10 mouse cellular contexts compared by ENCODE assay signal in the genomic region with DNA sequence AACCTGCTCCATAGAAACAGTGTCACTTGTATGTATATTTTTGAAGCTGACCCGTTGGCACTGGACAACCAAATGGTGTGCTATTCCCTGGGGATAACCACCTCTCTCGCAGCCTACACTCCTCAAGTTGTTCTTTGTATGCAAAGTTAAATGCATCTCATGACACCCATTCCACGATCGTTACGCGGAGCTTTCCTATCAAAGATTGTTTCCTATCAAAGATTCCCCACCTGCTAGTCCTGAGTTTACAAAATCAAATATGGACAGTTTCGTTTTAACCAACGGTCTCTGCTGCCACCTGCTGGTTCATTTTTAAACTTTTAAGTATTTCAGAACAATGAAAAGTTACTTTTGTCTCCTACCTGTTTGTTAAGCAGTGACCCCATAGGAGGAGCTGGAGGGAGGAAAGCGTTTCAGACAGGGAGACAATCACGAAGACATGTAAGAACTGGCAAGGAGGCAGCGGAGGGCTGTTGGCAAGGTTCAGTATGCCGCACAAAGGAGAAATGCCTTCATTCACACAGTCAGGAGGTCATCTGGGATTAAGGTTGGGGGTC. TPM values are rescaled to one million over a fixed set of nuclear protein-coding genes. Genes with fewer than 3 reads are reported as not detected.
DNase-seq lines count a peak whose midpoint lies in the region; ATAC-seq lines count a peak whose summit lies in the region.
"Had no signal": no experiment of that assay in that cellular context is flagged by ENCODE, and none has a peak within 500 bp of the region (broad histone marks: within the 10 kb centered on the region; RNA-seq: fewer than 3 reads in every experiment).

No protein-coding gene starts in this region.

- ATAC-seq in forebrain, embryonic 16.5 days = 0 out of 2 replicates have a peak, but pooled peaks have one; percentile 33
- no peak for ATAC-seq in midbrain, embryonic 14.5 days (ENCODE audit: low FRiP score, low TSS enrichment)
- ATAC-seq in erythroblast, adult 5-6 weeks (replicated peaks; ENCODE audit: low FRiP score, poor library complexity, severe bottlenecking) = no peak

- H3K4me2 ChIP-seq in forebrain, embryonic 16.5 days (ENCODE audit: low read length) = no peak overlapping the region
- no peak overlapping the region for H3K4me2 ChIP-seq in midbrain, embryonic 14.5 days (ENCODE audit: low read length)
- H3K4me2 ChIP-seq: stomach, embryonic 15.5 days had no signal

- no peak overlapping the region for H3K4me3 ChIP-seq in forebrain, embryonic 16.5 days (replicated peaks; ENCODE audit: low read length)
- no peak overlapping the region for H3K4me3 ChIP-seq in midbrain, embryonic 14.5 days (replicated peaks; ENCODE audit: low read depth, low read length)
- H3K4me3 ChIP-seq: stomach, embryonic 15.5 days had no signal

- H3K27ac ChIP-seq in forebrain, embryonic 16.5 days (ENCODE audit: low read length) = no peak overlapping the region
- H3K27ac ChIP-seq in midbrain, embryonic 14.5 days (replicated peaks; ENCODE audit: low read depth, low read length) = no peak overlapping the region
- H3K27ac ChIP-seq: stomach, embryonic 15.5 days had no signal

- WGBS in forebrain, embryonic 16.5 days = 23% methylated on average over 12 of the region's 12 CpGs
- WGBS in midbrain, embryonic 14.5 days = 29% methylated on average over 12 of the region's 12 CpGs

- no peaks in the 10 kb centered on the region for H3K9me3 ChIP-seq in forebrain, embryonic 16.5 days (ENCODE audit: control insufficient read depth, low read length)
- H3K9me3 ChIP-seq in midbrain, embryonic 14.5 days (ENCODE audit: control insufficient read depth, low read length) = no peaks in the 10 kb centered on the region
- H3K9me3 ChIP-seq: stomach, embryonic 15.5 days had no signal

- H3K27me3 ChIP-seq in forebrain, embryonic 16.5 days (replicated peaks; ENCODE audit: control insufficient read depth, insufficient read depth, low read length) = no peaks in the 10 kb centered on the region
- H3K27me3 ChIP-seq in midbrain, embryonic 14.5 days (ENCODE audit: control insufficient read depth, insufficient read depth, low read length) = no peaks in the 10 kb centered on the region
- H3K27me3 ChIP-seq: stomach, embryonic 15.5 days had no signal

- H3K36me3 ChIP-seq in forebrain, embryonic 16.5 days (ENCODE audit: control insufficient read depth, insufficient read depth) = no peaks in the 10 kb centered on the region
- H3K36me3 ChIP-seq in midbrain, embryonic 14.5 days (ENCODE audit: control insufficient read depth, insufficient read depth, low read length) = no peaks in the 10 kb centered on the region
- H3K36me3 ChIP-seq: stomach, embryonic 15.5 days had no signal

- H3K9ac ChIP-seq in forebrain, embryonic 16.5 days (replicated peaks; ENCODE audit: low read depth, low read length) = no peak overlapping the region
- no peak overlapping the region for H3K9ac ChIP-seq in midbrain, embryonic 14.5 days (replicated peaks; ENCODE audit: low read length)
- H3K9ac ChIP-seq: stomach, embryonic 15.5 days had no signal

- peak; percentile 19 for DNase-seq in gastrocnemius, adult 18-20 months (ENCODE audit: low spot score)
- DNase-seq in gastrocnemius, postnatal 4 days (ENCODE audit: low spot score in 2 of 2) = no peak
- peak; percentile 77 for DNase-seq in 3T3-L1 (ENCODE audit: low read depth, low spot score)
- DNase-seq in adrenal gland, postnatal 10 days = peak; percentile 39
- DNase-seq in layer of hippocampus, postnatal 14 days (ENCODE audit: low spot score in 2 of 2) = peak; percentile 27 to 71
- peak; percentile 89 for DNase-seq in midbrain, embryonic 14.5 days

- no peaks in the 10 kb centered on the region for H3K4me1 ChIP-seq in forebrain, embryonic 16.5 days (replicated peaks; ENCODE audit: control insufficient read depth, insufficient read depth, low read length)
- H3K4me1 ChIP-seq in midbrain, embryonic 14.5 days (ENCODE audit: control insufficient read depth, insufficient read depth, low read length) = peaks cover 3% of the 10 kb centered on the region; the same call in 1 of the 2 replicates
- H3K4me1 ChIP-seq: stomach, embryonic 15.5 days had no signal

RNA-seq across cellular contexts. Expression of gene Kap, which starts 22.4 kb away (rescaled TPM):
- 1 to 10 TPM in 1 of 2 experiments, not detected in 1; 6.3 TPM for total RNA-seq in gastrocnemius, adult 18-20 months (2021)
- not detected for total RNA-seq in gastrocnemius, postnatal 4 days (2021)
- under 1 TPM in 1 of 2 experiments, not detected in 1; 0.61 TPM for total RNA-seq in adrenal gland, postnatal 10 days (2021)
- polyA plus RNA-seq in forebrain, embryonic 16.5 days (2015; fragmentation: Nextera tagmentation; extraction: Ambion mirVana) = not detected in 2 replicates
- not detected for total RNA-seq in layer of hippocampus, postnatal 14 days (2021)
- not detected in 2 replicates for polyA plus RNA-seq in midbrain, embryonic 14.5 days (2014; fragmentation: Nextera tagmentation; extraction: Ambion mirVana)
- total RNA-seq in erythroblast, adult 5-6 weeks (2015; ENCODE audit: low replicate concordance) = not detected in 2 replicates
- not detected in 2 replicates for total RNA-seq in erythroblast, adult 5-6 weeks (2017; ENCODE audit: low replicate concordance)
- total RNA-seq: left cerebral cortex, postnatal 10 days had no signal
- polyA plus RNA-seq: stomach, embryonic 15.5 days had no signal

Comparison
In these comparisons a context has a peak if more than half of its experiments do, and no peak if none do; other contexts are left out.
1. DNase-seq: peak in gastrocnemius, adult 18-20 months (single experiment), 3T3-L1 (single experiment), adrenal gland, postnatal 10 days (single experiment), layer of hippocampus, postnatal 14 days (2 of 2) and midbrain, embryonic 14.5 days (single experiment); none in gastrocnemius, postnatal 4 days (0 of 2).